Mouse (Mus musculus) lung, embryonic 14.5 days (tissue): ENCODE results near the gene Pex11b. TPM values are rescaled to one million over a fixed set of nuclear protein-coding genes. Genes with fewer than 3 reads are reported as not detected.

Source experiments
- ATAC-seq: fragments of 200-750 bp; cut with Nextera tagmentation; 2 replicates; pipeline ENCODE4 v1.8.0; 2017; ENCODE audit warnings: mild to moderate bottlenecking, moderate TSS enrichment, moderate library complexity; ENCODE audit not compliant: insufficient read depth
- DNase-seq: peaks from one replicate; pipeline ENCODE4 v3.0.0-alpha.2; 2015
- H3K27ac ChIP-seq: fragments of 300-500 bp; sonication (generic); 2 replicates; pipeline ENCODE4 v1.5.1; 2014; ENCODE audit warnings: low read depth, mild to moderate bottlenecking, moderate library complexity
- H3K27me3 ChIP-seq: fragments of 300-500 bp; sonication (generic); 2 replicates; pipeline ENCODE4 v1.6.1; 2014; ENCODE audit warnings: low read length, control low read depth; ENCODE audit not compliant: insufficient read depth
- H3K36me3 ChIP-seq: fragments of 300-500 bp; sonication (generic); 2 replicates; pipeline ENCODE4 v1.6.1; 2014; ENCODE audit warnings: control low read depth; ENCODE audit not compliant: insufficient read depth
- H3K4me1 ChIP-seq: fragments of 300-500 bp; sonication (generic); 2 replicates; pipeline ENCODE4 v1.6.1; 2014; ENCODE audit warnings: antibody characterized with exemption, control low read depth; ENCODE audit not compliant: insufficient read depth
- H3K4me2 ChIP-seq: fragments of 300-500 bp; sonication (generic); 2 replicates; pipeline ENCODE4 v1.6.1; 2014; ENCODE audit warnings: mild to moderate bottlenecking
- H3K4me3 ChIP-seq: fragments of 300-500 bp; sonication (generic); 2 replicates; pipeline ENCODE4 v1.5.1; 2014; ENCODE audit warnings: low read depth, low read length
- H3K9ac ChIP-seq: fragments of 300-500 bp; sonication (generic); 2 replicates; pipeline ENCODE4 v1.6.1; 2014
- H3K9me3 ChIP-seq: fragments of 300-500 bp; sonication (generic); 2 replicates; pipeline ENCODE4 v1.6.1; 2016; ENCODE audit warnings: low read depth, low read length, control low read depth
- CTCF ChIP-seq: IDR thresholded peaks from 2 replicates; pipeline ENCODE4 v1.5.1; 2016; ENCODE audit warnings: antibody characterized with exemption, low read depth
- WGBS: fragments of 180-500 bp; shearing (Covaris S2); extraction: QIAGEN DNeasy Blood & Tissue Kit; methylation state at CpG from one replicate; pipeline ENCODE4 v1.1.7; 2014; 5-methylcytosine and 5-hydroxymethylcytosine counted together
- polyA plus RNA-seq: library from polyadenylated mRNA; unstranded; fragments of >200 nt; fragmentation: Nextera tagmentation; extraction: Ambion mirVana; gene quantifications from 2 replicates; pipeline ENCODE4 v1.2.1, GENCODE M21; 2014

The Pex11b gene
- polyA plus RNA-seq, 1 experiment from 2014 or later: 55.8 TPM

GRCm38 (mm10) chr3:96617941-96618340 lies 17.2 kb upstream of the Pex11b start:
- DNase-seq (no peak), ATAC-seq (no peak)
- Histone ChIP-seq H3K4me3 (no peak overlapping the region), H3K9me3 (no peaks in the 10 kb centered on the region), H3K36me3 (peaks cover 54% of the 10 kb centered on the region), H3K4me2 (no peak overlapping the region), H3K27ac (no peak overlapping the region), H3K9ac (no peak overlapping the region), H3K4me1 (no peaks in the 10 kb centered on the region), H3K27me3 (no peaks in the 10 kb centered on the region)
- no peak for TF ChIP-seq CTCF
- 87% methylated on average over 3 of the region's 3 CpGs for WGBS

GRCm38 (mm10) chr3:96623201-96623600 lies 12.0 kb upstream of the Pex11b start:
- no peaks in the 10 kb centered on the region for H3K4me1 ChIP-seq
- ATAC-seq (no peak), DNase-seq (no peak)
- H3K27ac ChIP-seq: no peak overlapping the region
- no peaks in the 10 kb centered on the region for H3K27me3 ChIP-seq
- no peak overlapping the region for H3K9ac ChIP-seq
- peaks cover 50% of the 10 kb centered on the region for H3K36me3 ChIP-seq
- H3K9me3 ChIP-seq: no peaks in the 10 kb centered on the region
- no peak overlapping the region for H3K4me2 ChIP-seq
- H3K4me3 ChIP-seq: no peak overlapping the region
- WGBS: 92% methylated on average over 4 of the region's 4 CpGs
- no peak for TF ChIP-seq CTCF

- Histone ChIP-seq H3K4me2 (peak within 1 kb of the TSS; percentile 75), H3K4me1 (0 out of 2 replicates have a peak, but pooled peaks cover 3% of the 10 kb centered on the region), H3K36me3 (peaks cover 33% of the 10 kb centered on the region), H3K27ac (peak within 1 kb of the TSS; percentile 86), H3K9ac (peak within 1 kb of the TSS; percentile 79), H3K9me3 (no peaks in the 10 kb centered on the region), H3K27me3 (no peaks in the 10 kb centered on the region), H3K4me3 (peak within 1 kb of the TSS; percentile 67)
- WGBS: under 1% methylated on average over 48 of the region's 48 CpGs
- ATAC-seq: peak; percentile 95
- DNase-seq: peak; percentile 100
- no peak for TF ChIP-seq CTCF
Observed at GRCm38 (mm10) chr3:96629729-96630600, 5.2 kb upstream of the Pex11b start, which contains the start of gene Rbm8a. Gene Rbm8a (plus strand): TSS chr3:96629933.

GRCm38 (mm10) chr3:96632058-96632457 lies 3.1 kb upstream of the Pex11b start:
- no peak for TF ChIP-seq CTCF
- Histone ChIP-seq H3K4me2 (no peak overlapping the region), H3K4me1 (peaks cover 8% of the 10 kb centered on the region; the same call in 1 of the 2 replicates), H3K4me3 (no peak overlapping the region), H3K9ac (no peak overlapping the region), H3K36me3 (peaks cover 32% of the 10 kb centered on the region), H3K27me3 (no peaks in the 10 kb centered on the region), H3K27ac (no peak overlapping the region), H3K9me3 (no peaks in the 10 kb centered on the region)
- ATAC-seq: no peak
- DNase-seq: no peak

- H3K4me1 ChIP-seq: peaks cover 7% of the 10 kb centered on the region; the same call in 1 of the 2 replicates
- no peak overlapping the region for H3K4me2 ChIP-seq
- H3K27me3 ChIP-seq: no peaks in the 10 kb centered on the region
- 69% methylated on average over 1 of the region's 1 CpGs for WGBS
- DNase-seq: no peak
- H3K9ac ChIP-seq: no peak overlapping the region
- H3K9me3 ChIP-seq: no peaks in the 10 kb centered on the region
- H3K36me3 ChIP-seq: peaks cover 46% of the 10 kb centered on the region
- TF ChIP-seq CTCF: no peak
- no peak for ATAC-seq
- H3K4me3 ChIP-seq: no peak overlapping the region
- H3K27ac ChIP-seq: no peak overlapping the region
Observed at GRCm38 (mm10) chr3:96634015-96634414, 1.2 kb upstream of the Pex11b start.

- TF ChIP-seq CTCF: no peak
- peaks cover 58% of the 10 kb centered on the region for H3K36me3 ChIP-seq
Observed at GRCm38 (mm10) chr3:96635906-96636305, 730 bp downstream of the Pex11b start.

GRCm38 (mm10) chr3:96636448-96636847 lies 1.3 kb downstream of the Pex11b start:
- Histone ChIP-seq H3K36me3 (peaks cover 58% of the 10 kb centered on the region), H3K27me3 (no peaks in the 10 kb centered on the region), H3K9ac (peak overlapping the region; percentile 97), H3K27ac (no peak overlapping the region), H3K4me1 (peaks cover 5% of the 10 kb centered on the region; the same call in 1 of the 2 replicates), H3K9me3 (no peaks in the 10 kb centered on the region), H3K4me2 (peak overlapping the region; percentile 66), H3K4me3 (peak overlapping the region; percentile 93)
- TF ChIP-seq CTCF: no peak
- 59% methylated on average over 11 of the region's 11 CpGs for WGBS
- no peak for ATAC-seq
- DNase-seq: no peak

More at GRCm38 (mm10) chr3:96635906-96636305, 730 bp downstream of the Pex11b start:
- ATAC-seq (no peak), DNase-seq (no peak)
- Histone ChIP-seq H3K4me3 (peak overlapping the region; percentile 93), H3K4me2 (peak overlapping the region; percentile 66), H3K27ac (peak overlapping the region; percentile 86), H3K9me3 (no peaks in the 10 kb centered on the region), H3K4me1 (peaks cover 5% of the 10 kb centered on the region; the same call in 1 of the 2 replicates), H3K9ac (peak overlapping the region; percentile 97), H3K27me3 (no peaks in the 10 kb centered on the region)
- WGBS: 5% methylated on average over 15 of the region's 15 CpGs
